Mouse (Mus musculus) embryonic facial prominence, embryonic 14.5 days (tissue): ENCODE data around the gene Hhat. TPM values are rescaled to one million over a fixed set of nuclear protein-coding genes. Genes with fewer than 3 reads are reported as not detected.

Experiments
- ATAC-seq: fragments of 200-750 bp; cut with Nextera tagmentation; 2 replicates; pipeline ENCODE4 v1.8.0; 2017; ENCODE audit warnings: low read depth, moderate number of reproducible peaks, moderate TSS enrichment
- DNase-seq: peaks from one replicate; pipeline ENCODE4 v3.0.0-alpha.2; 2015; ENCODE audit warnings: low spot score
- H3K27ac ChIP-seq: fragments of 300-500 bp; sonication (generic); replicated peaks from 2 replicates; pipeline ENCODE4 v1.5.1; 2014; ENCODE audit warnings: low read depth, mild to moderate bottlenecking, low read length, moderate library complexity
- H3K27me3 ChIP-seq: fragments of 300-500 bp; sonication (generic); replicated peaks from 2 replicates; pipeline ENCODE4 v1.6.1; 2014; ENCODE audit warnings: low read length; ENCODE audit not compliant: control insufficient read depth, insufficient read depth
- H3K36me3 ChIP-seq: fragments of 300-500 bp; sonication (generic); 2 replicates; pipeline ENCODE4 v1.6.1; 2014; ENCODE audit warnings: low read length, mixed read lengths; ENCODE audit not compliant: control insufficient read depth, insufficient read depth
- H3K4me1 ChIP-seq: fragments of 300-500 bp; sonication (generic); 2 replicates; pipeline ENCODE4 v1.6.1; 2014; ENCODE audit warnings: antibody characterized with exemption, low read length; ENCODE audit not compliant: control insufficient read depth, insufficient read depth
- H3K4me2 ChIP-seq: fragments of 300-500 bp; sonication (generic); 2 replicates; pipeline ENCODE4 v1.6.1; 2014; ENCODE audit warnings: low read depth, mild to moderate bottlenecking, low read length, moderate library complexity, mixed read lengths
- H3K4me3 ChIP-seq: fragments of 300-500 bp; sonication (generic); 2 replicates; pipeline ENCODE4 v1.5.1; 2014; ENCODE audit warnings: low read depth, mild to moderate bottlenecking, low read length
- H3K9ac ChIP-seq: fragments of 300-500 bp; sonication (generic); 2 replicates; pipeline ENCODE4 v1.6.1; 2014; ENCODE audit warnings: low read depth, mild to moderate bottlenecking, low read length, moderate library complexity, mixed read lengths
- H3K9me3 ChIP-seq: fragments of 300-500 bp; sonication (generic); 2 replicates; pipeline ENCODE4 v1.6.1; 2016; ENCODE audit warnings: low read length; ENCODE audit not compliant: control insufficient read depth
- WGBS: fragments of 180-500 bp; shearing (Covaris S2); extraction: QIAGEN DNeasy Blood & Tissue Kit; methylation state at CpG from one replicate; pipeline ENCODE4 v1.1.7; 2014; 5-methylcytosine and 5-hydroxymethylcytosine counted together
- polyA plus RNA-seq: library from polyadenylated mRNA; unstranded; fragments of >200 nt; fragmentation: Nextera tagmentation; extraction: Ambion mirVana; gene quantifications from 2 replicates; pipeline ENCODE4 v1.2.1, GENCODE M21; 2014

The Hhat gene
- polyA plus RNA-seq, 1 experiment from 2014 or later: 9.3 TPM

- Histone ChIP-seq H3K27ac (no peak overlapping the region), H3K4me1 (no peaks in the 10 kb centered on the region), H3K4me2 (no peak overlapping the region), H3K9ac (no peak overlapping the region), H3K9me3 (no peaks in the 10 kb centered on the region), H3K36me3 (no peaks in the 10 kb centered on the region), H3K27me3 (no peaks in the 10 kb centered on the region), H3K4me3 (no peak overlapping the region)
- 88% methylated on average over 2 of the region's 2 CpGs for WGBS
- DNase-seq (no peak), ATAC-seq (no peak)
These were observed 29.1 kb downstream of the Hhat start for GRCm38 (mm10) chr1:192741896-192742295.

- no peaks in the 10 kb centered on the region for H3K9me3 ChIP-seq
- DNase-seq: peak; percentile 57
- no peak overlapping the region for H3K4me2 ChIP-seq
- H3K4me1 ChIP-seq: peaks cover 7% of the 10 kb centered on the region
- 34% methylated on average over 2 of the region's 3 CpGs for WGBS
- peak; percentile 38; the same call in 1 of the 2 replicates for ATAC-seq
- H3K27me3 ChIP-seq: no peaks in the 10 kb centered on the region
- H3K4me3 ChIP-seq: no peak overlapping the region
- H3K36me3 ChIP-seq: no peaks in the 10 kb centered on the region
- peak overlapping the region; percentile 69 for H3K27ac ChIP-seq
- H3K9ac ChIP-seq: no peak overlapping the region
These were observed 34.5 kb downstream of the Hhat start for GRCm38 (mm10) chr1:192736524-192736923.

- no peak overlapping the region for H3K9ac ChIP-seq
- WGBS: 55% methylated on average over 9 of the region's 9 CpGs
- H3K27ac ChIP-seq: peak overlapping the region; percentile 69
- DNase-seq (peak; percentile 68), ATAC-seq (peak; percentile 65)
- no peaks in the 10 kb centered on the region for H3K9me3 ChIP-seq
- H3K4me3 ChIP-seq: no peak overlapping the region
- no peak overlapping the region for H3K4me2 ChIP-seq
- H3K27me3 ChIP-seq: no peaks in the 10 kb centered on the region
- H3K4me1 ChIP-seq: peaks cover 7% of the 10 kb centered on the region
- no peaks in the 10 kb centered on the region for H3K36me3 ChIP-seq
These were observed 35.0 kb downstream of the Hhat start for GRCm38 (mm10) chr1:192736002-192736426.

GRCm38 (mm10) chr1:192730517-192730916, 40.5 kb downstream of the Hhat start:
- Histone ChIP-seq H3K9me3 (no peaks in the 10 kb centered on the region), H3K4me2 (no peak overlapping the region), H3K9ac (no peak overlapping the region), H3K27ac (peak overlapping the region; percentile 58; the same call in 1 of the 2 replicates), H3K4me1 (no peaks in the 10 kb centered on the region; the same call in 1 of the 2 replicates), H3K4me3 (no peak overlapping the region), H3K36me3 (no peaks in the 10 kb centered on the region), H3K27me3 (no peaks in the 10 kb centered on the region)
- WGBS: 61% methylated on average over 7 of the region's 7 CpGs
- DNase-seq (peak; percentile 16), ATAC-seq (no peak)

- DNase-seq (peak; percentile 56), ATAC-seq (0 out of 2 replicates have a peak, but pooled peaks have one; percentile 65)
- no peak overlapping the region for H3K27ac ChIP-seq
- H3K36me3 ChIP-seq: no peaks in the 10 kb centered on the region
- 53% methylated on average over 11 of the region's 11 CpGs for WGBS
- no peak overlapping the region for H3K4me3 ChIP-seq
- no peaks in the 10 kb centered on the region for H3K9me3 ChIP-seq
- no peak overlapping the region for H3K4me2 ChIP-seq
- H3K9ac ChIP-seq: no peak overlapping the region
- H3K27me3 ChIP-seq: no peaks in the 10 kb centered on the region
- H3K4me1 ChIP-seq: no peaks in the 10 kb centered on the region; the same call in 1 of the 2 replicates
These were observed 43.9 kb downstream of the Hhat start for GRCm38 (mm10) chr1:192726996-192727624.

- Histone ChIP-seq H3K27me3 (no peaks in the 10 kb centered on the region), H3K9me3 (no peaks in the 10 kb centered on the region), H3K4me1 (no peaks in the 10 kb centered on the region; the same call in 1 of the 2 replicates), H3K36me3 (no peaks in the 10 kb centered on the region), H3K9ac (no peak overlapping the region), H3K4me3 (no peak overlapping the region), H3K27ac (no peak overlapping the region), H3K4me2 (no peak overlapping the region)
- 28% methylated on average over 5 of the region's 5 CpGs for WGBS
- DNase-seq (peak; percentile 63), ATAC-seq (no peak)
These were observed 48.9 kb downstream of the Hhat start for GRCm38 (mm10) chr1:192722147-192722546.

GRCm38 (mm10) chr1:192720156-192720555, 50.9 kb downstream of the Hhat start:
- Histone ChIP-seq H3K36me3 (no peaks in the 10 kb centered on the region), H3K4me3 (no peak overlapping the region), H3K4me2 (no peak overlapping the region), H3K9me3 (no peaks in the 10 kb centered on the region), H3K4me1 (no peaks in the 10 kb centered on the region), H3K27me3 (no peaks in the 10 kb centered on the region), H3K27ac (no peak overlapping the region), H3K9ac (no peak overlapping the region)
- ATAC-seq (no peak), DNase-seq (no peak)
- WGBS: 72% methylated on average over 10 of the region's 10 CpGs

- Histone ChIP-seq H3K4me3 (no peak overlapping the region), H3K9me3 (no peaks in the 10 kb centered on the region), H3K4me2 (no peak overlapping the region), H3K9ac (no peak overlapping the region), H3K4me1 (no peaks in the 10 kb centered on the region), H3K27ac (no peak overlapping the region), H3K36me3 (no peaks in the 10 kb centered on the region), H3K27me3 (no peaks in the 10 kb centered on the region)
- no peak for ATAC-seq
- peak; percentile 43 for DNase-seq
- WGBS: 34% methylated on average over 3 of the region's 3 CpGs
These were observed 59.2 kb downstream of the Hhat start for GRCm38 (mm10) chr1:192711779-192712348.
